Mouse (Mus musculus): ENCODE results near the gene Pla1a.

GRCm38 (mm10) chr16:38414953-38415352 lies 18.0 kb downstream of the Pla1a start:
- TF ChIP-seq POLR2A (IDR thresholded peaks at IDR 0.05; ENCODE audit: extremely low read depth, insufficient read depth, low read length): no peak
- no peak for TF ChIP-seq CTCF (IDR thresholded peaks at IDR 0.05; ENCODE audit: low read depth, low read length)

Data from liver, adult 2 months (tissue).